13 mouse cellular contexts compared by ENCODE assay signal in the genomic region with DNA sequence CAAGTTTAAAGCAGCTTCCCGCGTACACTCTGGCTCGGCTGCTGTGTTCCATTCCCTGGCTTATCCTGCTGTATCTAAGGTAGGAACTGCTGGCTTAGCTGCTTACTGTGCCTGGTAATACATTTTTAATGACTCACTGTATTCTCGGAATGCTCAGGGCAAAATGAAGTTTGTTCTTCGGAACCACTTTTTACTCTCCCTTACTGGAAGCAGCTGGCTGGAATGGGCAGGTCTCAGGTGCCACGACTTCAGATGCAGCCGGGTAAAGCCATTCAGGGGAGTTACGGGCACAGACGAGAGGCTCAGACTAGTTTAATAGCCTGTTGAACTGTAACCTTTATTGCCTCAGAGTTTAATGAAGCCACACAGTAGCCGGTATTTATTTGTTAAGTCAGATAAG. TPM values are rescaled to one million over a fixed set of nuclear protein-coding genes. Genes with fewer than 3 reads are reported as not detected.
DNase-seq lines count a peak whose midpoint lies in the region; ATAC-seq and TF ChIP-seq lines count a peak whose summit lies in the region.
"Had no signal": no experiment of that assay in that cellular context is flagged by ENCODE, and none has a peak within 500 bp of the region (broad histone marks: within the 10 kb centered on the region; RNA-seq: fewer than 3 reads in every experiment).

No protein-coding gene starts in this region.

- no peak for TF ChIP-seq CTCF in forebrain, postnatal 0 days (IDR thresholded peaks at IDR 0.05; ENCODE audit: low read depth)
- no peak for TF ChIP-seq CTCF in midbrain, postnatal 0 days (IDR thresholded peaks at IDR 0.05)

- no peaks in the 10 kb centered on the region for H3K36me3 ChIP-seq in forebrain, postnatal 0 days (ENCODE audit: insufficient read depth)
- H3K36me3 ChIP-seq in forebrain, embryonic 16.5 days (ENCODE audit: control insufficient read depth, insufficient read depth) = no peaks in the 10 kb centered on the region
- H3K36me3 ChIP-seq in midbrain, postnatal 0 days (ENCODE audit: insufficient read depth, low read length) = no peaks in the 10 kb centered on the region

- no peak for ATAC-seq in forebrain, postnatal 0 days
- ATAC-seq in forebrain, embryonic 16.5 days = no peak
- no peak for ATAC-seq in midbrain, postnatal 0 days (ENCODE audit: low FRiP score)

- H3K27ac ChIP-seq in forebrain, postnatal 0 days (ENCODE audit: low read depth, low read length) = peak overlapping the region; percentile 45; the same call in 1 of the 2 replicates
- H3K27ac ChIP-seq in forebrain, embryonic 16.5 days (ENCODE audit: low read length) = no peak overlapping the region
- H3K27ac ChIP-seq in midbrain, postnatal 0 days (ENCODE audit: low read depth, low read length) = peak overlapping the region; percentile 26; the same call in 1 of the 2 replicates
- H3K27ac ChIP-seq: embryonic facial prominence, embryonic 13.5 days had no signal

- DNase-seq in forebrain, postnatal 0 days = no peak
- DNase-seq in lung, adult 18-20 months = peak; percentile 12 to 18
- no peak for DNase-seq in lung, postnatal 14 days
- DNase-seq in kidney, adult 8-10 months = peak; percentile 74 to 83
- no peak for DNase-seq in midbrain, postnatal 0 days (ENCODE audit: low spot score)
- DNase-seq in cerebellum, adult 9-10 months = no peak
- DNase-seq in gastrocnemius, postnatal 10 days = no peak
- DNase-seq: B cell, adult 2 months; cerebellum, adult 11-12 months; gastrocnemius, postnatal 14 days; lung, adult 2 months had no signal

- H3K4me2 ChIP-seq in forebrain, postnatal 0 days (ENCODE audit: low read depth) = no peak overlapping the region
- H3K4me2 ChIP-seq in forebrain, embryonic 16.5 days (ENCODE audit: low read length) = no peak overlapping the region
- no peak overlapping the region for H3K4me2 ChIP-seq in midbrain, postnatal 0 days (ENCODE audit: low read depth, low read length, poor library complexity, severe bottlenecking)
- H3K4me2 ChIP-seq: embryonic facial prominence, embryonic 13.5 days had no signal

- no peaks in the 10 kb centered on the region for H3K4me1 ChIP-seq in forebrain, postnatal 0 days (ENCODE audit: insufficient read depth)
- no peaks in the 10 kb centered on the region; the same call in 1 of the 2 replicates for H3K4me1 ChIP-seq in forebrain, embryonic 16.5 days (replicated peaks; ENCODE audit: control insufficient read depth, insufficient read depth, low read length)
- H3K4me1 ChIP-seq in midbrain, postnatal 0 days (ENCODE audit: insufficient read depth, low read length) = no peaks in the 10 kb centered on the region
- H3K4me1 ChIP-seq: embryonic facial prominence, embryonic 13.5 days had no signal

- no peaks in the 10 kb centered on the region for H3K27me3 ChIP-seq in forebrain, postnatal 0 days (ENCODE audit: insufficient read depth, low read length)
- H3K27me3 ChIP-seq in forebrain, embryonic 16.5 days (replicated peaks; ENCODE audit: control insufficient read depth, insufficient read depth, low read length) = no peaks in the 10 kb centered on the region
- H3K27me3 ChIP-seq in midbrain, postnatal 0 days (ENCODE audit: insufficient read depth, low read length) = no peaks in the 10 kb centered on the region
- H3K27me3 ChIP-seq: embryonic facial prominence, embryonic 13.5 days had no signal

- no peak overlapping the region for H3K9ac ChIP-seq in forebrain, postnatal 0 days
- H3K9ac ChIP-seq in forebrain, embryonic 16.5 days (replicated peaks; ENCODE audit: low read depth, low read length) = no peak overlapping the region
- no peak overlapping the region for H3K9ac ChIP-seq in midbrain, postnatal 0 days (replicated peaks; ENCODE audit: low read length, poor library complexity, severe bottlenecking)
- H3K9ac ChIP-seq: embryonic facial prominence, embryonic 13.5 days had no signal

- H3K9me3 ChIP-seq in forebrain, postnatal 0 days (ENCODE audit: low read length) = no peaks in the 10 kb centered on the region
- H3K9me3 ChIP-seq in forebrain, embryonic 16.5 days (ENCODE audit: control insufficient read depth, low read length) = no peaks in the 10 kb centered on the region
- no peaks in the 10 kb centered on the region for H3K9me3 ChIP-seq in midbrain, postnatal 0 days (ENCODE audit: low read length)
- H3K9me3 ChIP-seq: embryonic facial prominence, embryonic 13.5 days had no signal

- no peak overlapping the region for H3K4me3 ChIP-seq in forebrain, postnatal 0 days (ENCODE audit: low read depth, low read length)
- H3K4me3 ChIP-seq in forebrain, embryonic 16.5 days (replicated peaks; ENCODE audit: low read length) = no peak overlapping the region
- no peak overlapping the region for H3K4me3 ChIP-seq in midbrain, postnatal 0 days (ENCODE audit: low read depth, low read length)
- H3K4me3 ChIP-seq: embryonic facial prominence, embryonic 13.5 days had no signal

- 58% methylated on average over 10 of the region's 10 CpGs for WGBS in forebrain, postnatal 0 days
- WGBS in forebrain, embryonic 16.5 days = 67% methylated on average over 10 of the region's 10 CpGs
- 58% methylated on average over 10 of the region's 10 CpGs for WGBS in midbrain, postnatal 0 days

RNA-seq across cellular contexts. Expression of a gene that starts 14.1 kb away (rescaled TPM):
- 17.5 and 21.5 TPM in 2 replicates for total RNA-seq in forebrain, postnatal 0 days (2014; rRNA removed)
- 16.1 and 22.3 TPM in 2 replicates for polyA plus RNA-seq in forebrain, postnatal 0 days (2015; fragmentation: Nextera tagmentation; extraction: Ambion mirVana)
- 31.6 and 33.7 TPM in 2 replicates for polyA plus RNA-seq in forebrain, embryonic 16.5 days (2015; fragmentation: Nextera tagmentation; extraction: Ambion mirVana)
- 12.1 and 16.7 TPM in 2 replicates for total RNA-seq in midbrain, postnatal 0 days (2014; rRNA removed)
- 22.5 and 23.0 TPM in 2 replicates for polyA plus RNA-seq in midbrain, postnatal 0 days (2015; fragmentation: Nextera tagmentation; extraction: Ambion mirVana)
- total RNA-seq in gastrocnemius, postnatal 10 days (2021) = 10 to 100 TPM; 23.4 to 25.3 TPM

RNA-seq across cellular contexts. Expression of a gene that starts 17.5 kb away (rescaled TPM):
- total RNA-seq in forebrain, postnatal 0 days (2014; rRNA removed) = 37.7 and 37.9 TPM in 2 replicates
- polyA plus RNA-seq in forebrain, postnatal 0 days (2015; fragmentation: Nextera tagmentation; extraction: Ambion mirVana) = 32.1 and 33.2 TPM in 2 replicates
- 43.3 and 45.4 TPM in 2 replicates for polyA plus RNA-seq in forebrain, embryonic 16.5 days (2015; fragmentation: Nextera tagmentation; extraction: Ambion mirVana)
- total RNA-seq in midbrain, postnatal 0 days (2014; rRNA removed) = 17.6 and 18.5 TPM in 2 replicates
- polyA plus RNA-seq in midbrain, postnatal 0 days (2015; fragmentation: Nextera tagmentation; extraction: Ambion mirVana) = 25.8 and 27.5 TPM in 2 replicates
- total RNA-seq in gastrocnemius, postnatal 10 days (2021) = 1 to 10 TPM; 6.1 to 6.2 TPM

RNA-seq across cellular contexts. Expression of a gene that starts 46.0 kb away (rescaled TPM):
- total RNA-seq in forebrain, postnatal 0 days (2014; rRNA removed) = 20.1 and 21.2 TPM in 2 replicates
- polyA plus RNA-seq in forebrain, postnatal 0 days (2015; fragmentation: Nextera tagmentation; extraction: Ambion mirVana) = 24.2 and 28.1 TPM in 2 replicates
- 22.7 and 25.5 TPM in 2 replicates for polyA plus RNA-seq in forebrain, embryonic 16.5 days (2015; fragmentation: Nextera tagmentation; extraction: Ambion mirVana)
- 12.6 and 20.9 TPM in 2 replicates for total RNA-seq in midbrain, postnatal 0 days (2014; rRNA removed)
- polyA plus RNA-seq in midbrain, postnatal 0 days (2015; fragmentation: Nextera tagmentation; extraction: Ambion mirVana) = 27.2 and 29.0 TPM in 2 replicates
- 1 to 10 TPM; 5.0 to 5.4 TPM for total RNA-seq in gastrocnemius, postnatal 10 days (2021)

Comparison
In these comparisons a context has a peak if more than half of its experiments do, and no peak if none do; other contexts are left out.
1. DNase-seq: peak in lung, adult 18-20 months (2 of 2) and kidney, adult 8-10 months (2 of 2); none in forebrain, postnatal 0 days (single experiment), lung, postnatal 14 days (single experiment), midbrain, postnatal 0 days (single experiment), cerebellum, adult 9-10 months (single experiment) and gastrocnemius, postnatal 10 days (single experiment).